Mouse (Mus musculus) hindbrain, postnatal 0 days (tissue): ENCODE measurements around the gene Mprip. TPM values are rescaled to one million over a fixed set of nuclear protein-coding genes. Genes with fewer than 3 reads are reported as not detected.

Experiments
- ATAC-seq: fragments of 200-750 bp; cut with Nextera tagmentation; 2 replicates; pipeline ENCODE4 v1.8.0; 2017; ENCODE audit warnings: mild to moderate bottlenecking, moderate TSS enrichment, moderate library complexity
- DNase-seq: peaks from one replicate; pipeline ENCODE4 v3.0.0-alpha.2; 2015; ENCODE audit warnings: low spot score
- H3K27ac ChIP-seq: fragments of 300-500 bp; sonication (generic); 2 replicates; pipeline ENCODE4 v1.5.1; 2014; ENCODE audit warnings: mild to moderate bottlenecking
- H3K27me3 ChIP-seq: fragments of 300-500 bp; sonication (generic); 2 replicates; pipeline ENCODE4 v1.6.1; 2014; ENCODE audit warnings: low read length, mixed read lengths; ENCODE audit not compliant: insufficient read depth
- H3K36me3 ChIP-seq: fragments of 300-500 bp; sonication (generic); 2 replicates; pipeline ENCODE4 v1.6.1; 2014; ENCODE audit warnings: low read length, mixed read lengths; ENCODE audit not compliant: insufficient read depth
- H3K4me1 ChIP-seq: fragments of 300-500 bp; sonication (generic); 2 replicates; pipeline ENCODE4 v1.6.1; 2014; ENCODE audit warnings: antibody characterized with exemption, low read length, mixed read lengths; ENCODE audit not compliant: insufficient read depth
- H3K4me2 ChIP-seq: fragments of 300-500 bp; sonication (generic); 2 replicates; pipeline ENCODE4 v1.6.1; 2014; ENCODE audit warnings: low read depth, mild to moderate bottlenecking, low read length, moderate library complexity, mixed read lengths
- H3K4me3 ChIP-seq: fragments of 300-500 bp; sonication (generic); 2 replicates; pipeline ENCODE4 v1.5.1; 2014; ENCODE audit warnings: low read length
- H3K9ac ChIP-seq: fragments of 300-500 bp; sonication (generic); replicated peaks from 2 replicates; pipeline ENCODE4 v1.6.1; 2014; ENCODE audit warnings: mild to moderate bottlenecking, low read length, moderate library complexity, mixed read lengths
- H3K9me3 ChIP-seq: fragments of 300-500 bp; sonication (generic); 2 replicates; pipeline ENCODE4 v1.6.1; 2016; ENCODE audit warnings: low read length, mixed read lengths
- CTCF ChIP-seq: IDR thresholded peaks from 2 replicates; pipeline ENCODE4 v1.5.1; 2016; ENCODE audit warnings: antibody characterized with exemption, control low read depth, low read depth
- WGBS: fragments of 180-500 bp; shearing (Covaris S2); extraction: QIAGEN DNeasy Blood & Tissue Kit; methylation state at CpG from one replicate; pipeline ENCODE4 v1.1.7; 2014; 5-methylcytosine and 5-hydroxymethylcytosine counted together
- polyA plus RNA-seq: library from polyadenylated mRNA; unstranded; fragments of >200 nt; fragmentation: Nextera tagmentation; extraction: Ambion mirVana; gene quantifications from 2 replicates; pipeline ENCODE4 v1.2.1, GENCODE M21; 2015
- total RNA-seq: library from RNA; depleted of rRNA; stranded (reverse); fragments of >200 nt; gene quantifications from 2 replicates; pipeline ENCODE4 v1.2.3, GENCODE M21; 2014

The Mprip gene
- total and polyA plus RNA-seq, 2 experiments from 2014 or later, result 57.8 to 149 TPM

GRCm38 (mm10) chr11:59649058-59649457, 12.0 kb upstream of the Mprip start:
- Histone ChIP-seq H3K27me3 (no peaks in the 10 kb centered on the region), H3K9me3 (no peaks in the 10 kb centered on the region), H3K4me3 (no peak overlapping the region), H3K4me2 (no peak overlapping the region), H3K4me1 (no peaks in the 10 kb centered on the region), H3K9ac (no peak overlapping the region), H3K27ac (no peak overlapping the region), H3K36me3 (no peaks in the 10 kb centered on the region)
- TF ChIP-seq CTCF, result no peak
- whole genome bisulfite sequencing, result 85% methylated on average over 4 of the region's 4 CpGs
- DNase-seq, result no peak
- no peak for ATAC-seq

- Histone ChIP-seq H3K9me3 (no peaks in the 10 kb centered on the region), H3K4me1 (no peaks in the 10 kb centered on the region), H3K27me3 (no peaks in the 10 kb centered on the region), H3K36me3 (no peaks in the 10 kb centered on the region), H3K4me3 (no peak overlapping the region), H3K9ac (no peak overlapping the region), H3K27ac (no peak overlapping the region), H3K4me2 (no peak overlapping the region)
- 79% methylated on average over 2 of the region's 2 CpGs for WGBS
- DNase-seq (no peak), ATAC-seq (no peak)
- TF ChIP-seq CTCF, result no peak
Measured at GRCm38 (mm10) chr11:59653003-59653402, 8.1 kb upstream of the Mprip start.

GRCm38 (mm10) chr11:59653547-59653946, 7.6 kb upstream of the Mprip start:
- 94% methylated on average over 2 of the region's 2 CpGs for WGBS
- ATAC-seq (no peak), DNase-seq (no peak)
- Histone ChIP-seq H3K4me2 (no peak overlapping the region), H3K27me3 (no peaks in the 10 kb centered on the region), H3K9ac (no peak overlapping the region), H3K4me1 (no peaks in the 10 kb centered on the region), H3K36me3 (no peaks in the 10 kb centered on the region), H3K9me3 (no peaks in the 10 kb centered on the region), H3K4me3 (no peak overlapping the region), H3K27ac (no peak overlapping the region)
- TF ChIP-seq CTCF, result no peak

- H3K4me3 ChIP-seq, result no peak overlapping the region
- no peaks in the 10 kb centered on the region for H3K27me3 ChIP-seq
- no peaks in the 10 kb centered on the region for H3K4me1 ChIP-seq
- H3K9me3 ChIP-seq, result no peaks in the 10 kb centered on the region
- 63% methylated on average over 5 of the region's 5 CpGs for WGBS
- no peak for TF ChIP-seq CTCF
- ATAC-seq (no peak), DNase-seq (no peak)
- H3K9ac ChIP-seq, result no peak overlapping the region
- no peak overlapping the region for H3K4me2 ChIP-seq
- H3K27ac ChIP-seq, result no peak overlapping the region
- H3K36me3 ChIP-seq, result no peaks in the 10 kb centered on the region
Measured at GRCm38 (mm10) chr11:59655337-59655736, 5.8 kb upstream of the Mprip start.

GRCm38 (mm10) chr11:59656016-59656415, 5.1 kb upstream of the Mprip start:
- ATAC-seq, result no peak
- no peaks in the 10 kb centered on the region for H3K27me3 ChIP-seq
- no peak for TF ChIP-seq CTCF
- WGBS, result 73% methylated on average over 7 of the region's 7 CpGs
- H3K9ac ChIP-seq, result no peak overlapping the region
- no peaks in the 10 kb centered on the region for H3K36me3 ChIP-seq
- no peaks in the 10 kb centered on the region for H3K4me1 ChIP-seq
- H3K4me2 ChIP-seq, result no peak overlapping the region
- H3K9me3 ChIP-seq, result no peaks in the 10 kb centered on the region
- H3K4me3 ChIP-seq, result no peak overlapping the region
- no peak for DNase-seq
- H3K27ac ChIP-seq, result no peak overlapping the region

GRCm38 (mm10) chr11:59661601-59662248, 620 bp downstream of the Mprip start:
- Histone ChIP-seq H3K4me2 (peak overlapping the region; percentile 83), H3K27ac (peak overlapping the region; percentile 92), H3K27me3 (no peaks in the 10 kb centered on the region), H3K9ac (peak overlapping the region; percentile 76), H3K36me3 (no peaks in the 10 kb centered on the region), H3K4me1 (peaks cover 24% of the 10 kb centered on the region), H3K9me3 (no peaks in the 10 kb centered on the region), H3K4me3 (peak overlapping the region; percentile 74)
- ATAC-seq (no peak), DNase-seq (peak; percentile 13)
- TF ChIP-seq CTCF, result no peak
- 1% methylated on average over 28 of the region's 28 CpGs for WGBS

- TF ChIP-seq CTCF, result no peak
- peak overlapping the region; percentile 76 for H3K9ac ChIP-seq
- peak overlapping the region; percentile 74 for H3K4me3 ChIP-seq
- DNase-seq (peak; percentile 97), ATAC-seq (peak; percentile 98)
- H3K4me1 ChIP-seq, result peaks cover 24% of the 10 kb centered on the region
- under 1% methylated on average over 74 of the region's 82 CpGs for WGBS
- H3K27ac ChIP-seq, result peak overlapping the region; percentile 92
- peak overlapping the region; percentile 83 for H3K4me2 ChIP-seq
- H3K9me3 ChIP-seq, result no peaks in the 10 kb centered on the region
- no peaks in the 10 kb centered on the region for H3K36me3 ChIP-seq
- H3K27me3 ChIP-seq, result no peaks in the 10 kb centered on the region
Measured at GRCm38 (mm10) chr11:59662249-59662788, 1.2 kb downstream of the Mprip start.
